Mouse (Mus musculus) adrenal gland, postnatal 25 days (tissue): ENCODE results near the gene Pogz. TPM values are rescaled to one million over a fixed set of nuclear protein-coding genes. Genes with fewer than 3 reads are reported as not detected.
"Not testable (repeated sequence)": the region's sequence is repeated elsewhere in the genome, so short reads cannot be mapped to it uniquely, and the experiment has no call there.

Experiments used
- DNase-seq: peaks from one replicate; pipeline ENCODE4 v3.0.0; 2021; ENCODE audit warnings: mixed read lengths
- total RNA-seq: library from RNA; stranded (reverse); gene quantifications from 2 replicates; pipeline ENCODE4 v1.2.3, GENCODE M21; 2021

Pogz gene
- total RNA-seq, 1 experiment from 2014 or later, result 46.1 TPM

DNA sequence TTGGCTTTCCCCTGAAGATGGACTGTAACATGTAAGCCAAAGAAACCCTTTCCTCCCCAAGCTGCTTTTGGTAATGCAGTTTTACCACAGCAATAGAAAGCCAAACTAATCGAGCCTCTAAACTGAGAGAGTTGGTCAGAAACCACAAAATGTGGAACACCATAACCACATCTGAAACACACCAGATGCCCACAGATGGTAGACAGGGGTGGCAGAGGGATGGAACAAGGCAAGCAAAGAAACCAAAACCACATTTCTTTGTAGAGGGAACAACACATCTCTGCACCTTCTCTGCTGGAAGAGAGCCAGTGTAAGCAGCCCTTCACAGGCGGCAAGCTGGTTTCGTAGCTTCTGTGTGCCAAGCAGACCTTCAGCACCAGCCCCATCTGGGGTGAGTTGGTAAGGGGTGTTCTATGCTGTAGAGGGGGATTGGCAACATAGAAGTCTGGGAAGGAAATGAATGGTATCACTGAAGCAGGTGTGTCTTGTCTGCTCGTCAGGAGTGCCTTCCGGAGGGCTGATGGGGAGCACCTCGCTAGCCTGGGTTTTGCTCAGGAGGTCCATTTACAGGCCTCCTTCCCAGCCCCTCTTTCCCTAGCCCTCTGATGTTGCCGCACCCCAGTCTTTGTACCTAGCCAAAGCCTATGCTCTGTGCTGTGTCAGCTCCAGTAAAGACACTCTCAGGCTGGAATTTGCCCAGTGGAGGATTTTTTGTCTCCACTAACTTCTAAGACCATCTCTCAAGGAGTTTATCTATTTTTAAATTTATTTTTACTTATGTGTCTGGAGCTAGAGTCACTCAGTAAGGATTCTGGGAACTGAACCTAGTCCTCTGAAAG lies 78.8 kb downstream of the Pogz start:
- no peak for DNase-seq

DNA sequence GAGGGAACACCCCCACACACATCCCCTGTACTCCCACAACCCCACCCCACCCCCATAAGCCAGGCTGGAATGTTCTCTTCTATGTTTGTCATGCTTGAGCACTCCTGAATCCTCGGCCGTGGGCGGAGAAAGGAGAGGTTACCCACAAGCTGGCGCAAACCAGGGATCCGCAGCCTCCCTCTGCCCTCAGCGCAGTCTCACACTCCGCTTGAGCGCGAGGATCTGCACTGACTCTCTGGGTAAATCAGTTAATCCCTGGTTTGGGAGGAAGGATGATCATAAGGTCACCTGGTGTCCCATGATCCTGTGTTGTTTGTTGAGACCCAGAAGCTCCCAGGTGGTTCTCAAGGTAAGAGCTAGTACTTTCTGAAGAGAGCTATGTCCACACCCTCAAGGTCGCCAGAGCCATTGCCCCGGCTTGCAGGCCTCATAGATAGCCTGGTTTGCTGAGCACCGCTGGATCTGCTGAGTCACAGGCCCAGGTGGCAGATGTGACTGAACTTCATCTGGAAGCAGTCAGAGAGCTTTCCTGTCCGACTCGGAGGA lies 80.5 kb downstream of the Pogz start:
- no peak for DNase-seq

DNA sequence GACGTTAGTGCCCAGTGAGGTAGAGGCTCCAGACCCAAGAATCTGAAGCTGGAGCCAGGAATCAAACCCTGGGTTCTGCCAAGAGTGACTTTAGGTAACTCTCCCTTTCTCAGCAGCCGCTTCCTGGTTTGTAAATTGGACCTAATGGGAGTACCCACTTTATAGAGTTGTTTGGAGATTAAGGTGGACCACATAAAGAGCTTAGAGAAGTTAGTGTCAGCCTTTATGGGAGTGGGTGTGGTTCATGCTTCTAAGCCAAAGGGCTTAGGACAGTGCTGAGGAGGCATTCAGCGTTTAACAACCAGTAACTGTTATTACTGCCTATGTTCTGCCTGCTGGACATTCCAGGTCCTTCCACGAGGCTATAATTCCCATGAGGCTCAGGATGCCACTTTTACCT lies 81.5 kb downstream of the Pogz start:
- no peak for DNase-seq

DNA sequence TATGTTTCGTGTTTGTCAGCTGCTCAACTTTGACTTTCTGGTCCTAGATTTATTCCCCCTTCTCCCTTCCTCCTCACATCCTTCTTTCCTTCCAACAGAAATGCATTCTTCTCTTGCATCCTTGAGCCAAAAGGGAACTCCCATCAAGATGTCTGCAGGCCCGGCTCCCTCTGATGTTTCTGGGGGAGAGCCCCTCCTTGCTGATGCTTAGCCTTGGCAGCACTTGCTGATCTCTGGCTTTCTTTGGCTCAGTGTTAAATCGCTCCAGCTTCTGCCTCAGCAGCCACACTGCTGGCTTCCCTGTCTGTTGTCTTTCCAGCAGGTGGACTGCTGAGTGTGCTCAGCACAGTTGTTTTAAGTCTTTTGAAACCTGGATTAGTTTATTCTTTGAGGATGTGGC lies 83.7 kb downstream of the Pogz start:
- DNase-seq, result no peak

DNA sequence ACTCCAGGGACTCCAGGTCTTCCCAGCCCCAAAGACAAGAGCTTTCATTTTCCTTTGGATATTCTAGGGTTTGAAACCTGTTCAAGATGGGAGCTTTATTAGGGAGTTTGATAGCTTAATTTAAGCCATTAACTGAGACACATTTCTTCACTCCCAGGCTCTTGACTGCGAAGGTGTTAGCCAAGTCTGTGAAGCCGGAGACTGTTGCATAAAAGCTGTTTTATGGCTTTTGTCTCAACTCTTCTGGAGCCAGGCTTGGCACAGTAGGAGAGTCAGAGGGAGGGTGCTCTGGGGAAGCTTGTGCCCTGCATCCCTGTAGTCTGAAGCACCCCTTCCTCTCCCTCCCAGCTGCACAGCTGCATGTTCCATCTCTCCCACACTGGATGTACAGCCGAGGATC lies 85.0 kb downstream of the Pogz start:
- no peak for DNase-seq

DNA sequence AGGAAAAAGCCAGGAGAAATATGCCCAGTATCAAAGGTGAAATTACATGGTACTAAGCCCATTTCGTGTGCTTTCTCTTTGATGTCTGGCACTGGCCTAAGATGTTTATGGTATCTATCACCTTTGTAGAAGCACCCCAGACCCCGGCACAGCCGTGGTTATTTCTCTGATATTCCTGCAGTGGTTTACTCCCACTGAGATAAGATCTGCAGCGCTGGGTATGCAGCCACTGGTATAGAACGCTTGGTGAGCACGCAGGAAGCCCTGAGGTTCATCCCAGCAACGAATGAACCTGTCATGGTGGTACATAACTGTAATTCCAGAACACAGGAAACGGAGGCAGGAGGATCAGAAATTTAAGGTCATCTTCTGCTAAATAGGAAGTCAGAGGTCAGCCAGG lies 87.3 kb downstream of the Pogz start:
- no peak for DNase-seq

DNA sequence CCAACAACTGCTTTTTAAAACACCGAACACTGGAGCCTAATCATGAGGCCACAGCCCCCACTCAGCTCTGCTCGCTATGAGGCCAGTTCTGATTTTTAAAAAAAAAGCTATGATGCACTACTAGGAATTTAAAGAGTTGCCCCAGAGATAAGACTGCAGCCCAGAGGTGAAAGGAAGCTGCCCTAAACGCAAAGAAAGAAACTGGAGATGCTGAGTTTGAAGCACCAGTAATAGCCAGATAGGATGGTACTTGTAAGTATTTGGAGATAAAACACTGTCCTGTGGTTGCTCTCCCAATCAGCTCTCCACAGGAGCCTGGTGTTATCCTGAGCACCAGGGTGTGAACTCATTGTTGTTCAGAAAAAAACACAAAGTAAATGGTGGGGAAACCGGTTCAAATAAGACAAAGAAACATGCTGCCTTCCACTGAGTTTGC lies 89.0 kb downstream of the Pogz start:
- not testable (repeated sequence) for DNase-seq

DNA sequence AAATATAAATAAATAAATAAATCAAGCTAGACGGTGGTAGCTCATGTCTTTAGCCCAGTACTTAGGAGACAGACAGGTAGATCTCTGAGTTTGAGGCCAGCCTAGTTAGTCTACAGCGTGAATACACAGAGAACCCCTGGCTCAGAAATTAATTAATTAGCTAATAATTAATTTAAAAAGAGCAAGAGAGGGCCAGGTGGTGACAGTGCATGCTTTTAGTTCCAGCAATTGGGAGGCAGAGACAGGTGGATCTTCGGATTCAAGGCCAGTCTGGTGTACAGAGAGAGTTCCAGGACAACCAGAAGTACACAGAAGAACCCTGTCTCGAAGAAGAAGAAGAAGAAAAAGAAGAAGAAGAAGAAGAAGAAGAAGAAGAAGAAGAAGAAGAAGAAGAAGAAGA lies 91.6 kb downstream of the Pogz start:
- DNase-seq, result not testable (repeated sequence)

DNA sequence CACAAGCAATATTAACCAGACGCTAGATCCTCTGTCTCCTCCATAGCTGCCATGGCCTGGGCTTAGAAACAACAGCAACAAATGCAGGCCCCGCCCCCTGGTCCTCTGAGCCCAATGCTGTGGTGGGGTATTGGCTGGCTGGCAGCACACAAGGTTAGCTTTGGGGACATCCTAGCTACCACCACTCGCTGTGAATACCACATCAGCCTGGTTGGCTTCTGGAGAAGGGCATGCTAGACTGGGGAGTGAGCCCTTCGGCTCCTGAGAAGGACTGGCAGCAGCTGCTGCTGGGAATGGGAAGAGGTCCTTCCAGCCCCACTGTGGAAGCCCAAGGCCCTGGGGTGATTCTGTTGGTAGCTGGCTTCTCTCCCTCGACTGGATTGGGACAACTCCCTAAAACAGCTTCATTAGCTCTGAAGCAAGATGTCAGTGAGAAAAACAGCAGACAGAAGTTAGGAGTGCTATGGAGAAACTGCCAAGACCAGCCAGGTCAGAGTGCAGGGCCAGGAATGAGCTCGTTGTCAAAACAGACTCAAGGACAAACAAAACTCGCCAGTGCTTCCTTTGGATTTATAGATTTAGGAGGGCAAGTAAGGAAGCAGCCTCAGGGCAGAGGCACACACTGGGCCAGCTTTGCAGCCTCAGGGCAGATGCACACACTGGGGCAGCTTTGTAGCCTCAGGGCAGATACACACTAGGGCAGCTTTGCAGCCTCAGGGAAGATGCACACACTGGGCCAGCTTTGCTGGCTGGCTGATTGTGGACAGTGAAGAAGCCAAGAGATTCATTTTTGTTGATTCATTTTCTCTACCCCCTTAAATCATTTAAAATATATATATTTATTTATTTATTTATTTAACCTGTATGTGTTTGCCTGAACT lies 93.3 kb downstream of the Pogz start:
- DNase-seq, result not testable (repeated sequence)

DNA sequence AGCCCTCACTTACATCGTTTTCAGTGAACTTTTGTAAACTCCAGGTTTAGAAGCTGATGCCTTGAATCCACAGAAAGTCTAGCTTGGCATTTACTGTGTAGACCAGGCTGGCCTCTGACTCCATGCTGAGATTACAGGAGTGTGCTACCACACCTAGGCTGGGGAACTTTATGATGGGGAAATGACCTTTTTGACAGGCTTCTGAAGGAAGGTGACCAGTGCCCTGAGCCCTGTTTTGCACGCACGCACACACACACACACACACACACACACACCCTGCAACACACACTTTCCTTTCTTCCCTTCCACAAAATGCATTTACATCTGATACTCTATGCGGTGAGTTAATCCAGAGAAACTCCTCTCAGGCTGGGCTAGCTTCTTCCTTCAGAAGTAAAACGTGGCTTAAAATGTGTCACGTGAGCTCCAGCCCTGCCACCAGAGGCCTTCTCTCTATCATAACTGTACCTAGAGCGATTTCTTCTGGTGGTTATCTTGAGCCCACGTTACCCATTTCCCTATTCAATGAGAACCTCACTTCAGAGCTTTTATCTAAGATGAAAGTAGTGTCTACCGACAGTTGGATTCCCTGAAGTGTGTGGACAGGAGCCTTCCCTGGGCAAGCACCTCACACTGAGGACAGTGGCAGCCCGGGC lies 94.2 kb downstream of the Pogz start:
- DNase-seq, result not testable (repeated sequence)

Other genes starting within 250 kb of the Pogz start
- not detected in 2 replicates for gene Gm10972, start 194.5 kb upstream of the Pogz start, total RNA-seq
- gene Tuft1, start 178.7 kb upstream of the Pogz start, total RNA-seq, result 11.6 and 12.6 TPM in 2 replicates
- 6.5 and 11.1 TPM in 2 replicates for gene Selenbp2, start 144.0 kb upstream of the Pogz start, total RNA-seq
- 1.0 and 1.3 TPM in 2 replicates for gene Cgn, start 51.1 kb upstream of the Pogz start, total RNA-seq
- 312 and 325 TPM in 2 replicates for gene Psmb4, start 49.4 kb downstream of the Pogz start, total RNA-seq
- gene Selenbp1, start 95.5 kb downstream of the Pogz start, total RNA-seq, result 59.0 and 88.0 TPM in 2 replicates
- 27.5 and 36.2 TPM in 2 replicates for gene Rfx5, start 116.5 kb downstream of the Pogz start, total RNA-seq
- 58.1 and 61.8 TPM in 2 replicates for gene Pi4kb, start 137.2 kb downstream of the Pogz start, total RNA-seq
- gene Zfp687, start 177.9 kb downstream of the Pogz start, total RNA-seq, result 25.6 and 44.9 TPM in 2 replicates
- gene Psmd4, start 205.0 kb downstream of the Pogz start, total RNA-seq, result 261 and 282 TPM in 2 replicates